ENCODE assay signal across 22 mouse cellular contexts in genomic region chr7:64149337-64149736, GRCm38 (mm10). TPM values are rescaled to one million over a fixed set of nuclear protein-coding genes. Genes with fewer than 3 reads are reported as not detected.
DNase-seq lines count a peak whose midpoint lies in the region; ATAC-seq and TF ChIP-seq lines count a peak whose summit lies in the region.
"Had no signal": no experiment of that assay in that cellular context is flagged by ENCODE, and none has a peak within 500 bp of the region (broad histone marks: within the 10 kb centered on the region; RNA-seq: fewer than 3 reads in every experiment).

No protein-coding gene starts in this region.

- no peak overlapping the region for H3K9ac ChIP-seq in forebrain, postnatal 0 days
- H3K9ac ChIP-seq in forebrain, embryonic 13.5 days: no peak overlapping the region

- 12% methylated on average over 2 of the region's 2 CpGs for WGBS in forebrain, postnatal 0 days
- WGBS in forebrain, embryonic 13.5 days: 54% methylated on average over 2 of the region's 2 CpGs

- no peak overlapping the region for H3K27ac ChIP-seq in forebrain, postnatal 0 days (ENCODE audit: low read depth, low read length)
- no peak overlapping the region for H3K27ac ChIP-seq in forebrain, embryonic 13.5 days
- peak overlapping the region; percentile 57 for H3K27ac ChIP-seq in layer of hippocampus, adult 2 months

- no peak overlapping the region for H3K4me2 ChIP-seq in forebrain, postnatal 0 days (ENCODE audit: low read depth)
- no peak overlapping the region for H3K4me2 ChIP-seq in forebrain, embryonic 13.5 days

- no peaks in the 10 kb centered on the region for H3K4me1 ChIP-seq in forebrain, postnatal 0 days (ENCODE audit: insufficient read depth)
- H3K4me1 ChIP-seq in forebrain, embryonic 13.5 days: no peaks in the 10 kb centered on the region

- no peak for TF ChIP-seq CTCF in forebrain, postnatal 0 days (IDR thresholded peaks at IDR 0.05; ENCODE audit: low read depth)
- TF ChIP-seq CTCF in layer of hippocampus, adult 2 months (conservative IDR thresholded peaks at IDR 0.05): no peak

- no peaks in the 10 kb centered on the region for H3K9me3 ChIP-seq in forebrain, postnatal 0 days (ENCODE audit: low read length)
- no peaks in the 10 kb centered on the region for H3K9me3 ChIP-seq in forebrain, embryonic 13.5 days (replicated peaks)
- H3K9me3 ChIP-seq: G1E had no signal

- H3K27me3 ChIP-seq in forebrain, postnatal 0 days (ENCODE audit: insufficient read depth, low read length): no peaks in the 10 kb centered on the region
- no peaks in the 10 kb centered on the region for H3K27me3 ChIP-seq in forebrain, embryonic 13.5 days
- H3K27me3 ChIP-seq: Patski had no signal

- ATAC-seq in forebrain, postnatal 0 days: peak; percentile 14; the same call in 1 of the 2 replicates
- no peak for ATAC-seq in forebrain, embryonic 13.5 days
- peak; percentile 64 for ATAC-seq in frontal cortex, adult (ENCODE audit: low TSS enrichment)
- ATAC-seq: activated CD4-positive, CD25-positive, alpha-beta regulatory T cell, adult 4 months; CD4-positive, CD25-positive, alpha-beta regulatory T cell, adult 4 months; Patski had no signal

- no peaks in the 10 kb centered on the region for H3K36me3 ChIP-seq in forebrain, postnatal 0 days (ENCODE audit: insufficient read depth)
- no peaks in the 10 kb centered on the region for H3K36me3 ChIP-seq in forebrain, embryonic 13.5 days (ENCODE audit: poor library complexity, severe bottlenecking)
- H3K36me3 ChIP-seq: G1E had no signal

- DNase-seq in forebrain, postnatal 0 days: no peak
- no peak for DNase-seq in frontal cortex, postnatal 25 days (ENCODE audit: low spot score in 2 of 2)
- no peak for DNase-seq in layer of hippocampus, adult 2 months (ENCODE audit: low spot score in 2 of 2)
- DNase-seq in layer of hippocampus, postnatal 10 days (ENCODE audit: low spot score in 2 of 2): no peak
- DNase-seq in brain, adult 2 months (ENCODE audit: low read depth, low spot score): peak; percentile 48
- DNase-seq in urinary bladder, postnatal 10 days (ENCODE audit: low spot score): no peak
- DNase-seq: adrenal gland, adult 2 months; adrenal gland, adult 8-10 months; adrenal gland, postnatal 10 days; adrenal gland, postnatal 14 days; adrenal gland, postnatal 25 days; cerebellum, adult 11 months; cerebellum, adult 11-12 months had no signal

- H3K4me3 ChIP-seq in forebrain, postnatal 0 days (ENCODE audit: low read depth, low read length): no peak overlapping the region
- no peak overlapping the region for H3K4me3 ChIP-seq in forebrain, embryonic 13.5 days
- H3K4me3 ChIP-seq in layer of hippocampus, adult 2 months: no peak overlapping the region

RNA-seq across cellular contexts. Expression of gene Trpm1, which starts 4.3 kb away (rescaled TPM):
- 0.23 TPM in 1 of 2 replicates, not detected in the other for total RNA-seq in forebrain, postnatal 0 days (2014; rRNA removed)
- polyA plus RNA-seq in forebrain, postnatal 0 days (2015; fragmentation: Nextera tagmentation; extraction: Ambion mirVana): 0.09 and 0.45 TPM in 2 replicates
- 0.13 and 0.47 TPM in 2 replicates for polyA plus RNA-seq in forebrain, embryonic 13.5 days (2015; fragmentation: Nextera tagmentation; extraction: Ambion mirVana)
- total RNA-seq in layer of hippocampus, adult 2 months (2021): not detected
- under 1 TPM; 0.11 TPM for total RNA-seq in layer of hippocampus, postnatal 10 days (2021)
- total RNA-seq: adrenal gland, adult 2 months; adrenal gland, postnatal 14 days; adrenal gland, postnatal 25 days; adrenal gland, postnatal 36 days; adrenal gland, postnatal 4 days; MEL had no signal
- polyA plus RNA-seq: adrenal gland, adult 2 months; G1E had no signal
